Mouse (Mus musculus) spleen, postnatal 10 days (tissue): ENCODE results near the gene 6030408B16Rik.
"Not testable (repeated sequence)": the region's sequence is repeated elsewhere in the genome, so short reads cannot be mapped to it uniquely, and the experiment has no call there.

Experiments
- DNase-seq, 2 experiments: peaks; one replicate each; pipeline ENCODE4 v3.0.0; 2021 to 2022; ENCODE audit warnings: low spot score in 2 of 2

6030408B16Rik gene

DNA sequence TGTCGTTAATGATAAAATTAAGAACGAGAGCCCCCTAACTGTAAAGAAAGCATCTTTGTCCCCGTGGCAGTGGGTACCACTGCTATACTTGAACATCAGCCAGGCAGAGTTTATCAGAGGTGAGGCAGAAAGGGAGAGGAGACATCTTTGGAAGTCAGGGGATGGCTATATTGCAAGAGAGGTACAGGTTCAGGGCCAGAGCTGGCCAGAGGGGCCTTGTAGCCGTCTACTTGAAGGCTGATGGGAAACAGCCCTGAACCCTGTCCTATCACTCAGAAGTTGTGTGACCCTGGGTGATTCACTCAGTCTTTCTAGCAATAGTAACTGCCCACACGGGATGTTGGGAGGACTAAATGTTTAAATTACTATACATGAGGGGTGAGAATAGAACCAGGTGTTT lies 28.1 kb downstream of the 6030408B16Rik start:
- DNase-seq, result no peak

DNA sequence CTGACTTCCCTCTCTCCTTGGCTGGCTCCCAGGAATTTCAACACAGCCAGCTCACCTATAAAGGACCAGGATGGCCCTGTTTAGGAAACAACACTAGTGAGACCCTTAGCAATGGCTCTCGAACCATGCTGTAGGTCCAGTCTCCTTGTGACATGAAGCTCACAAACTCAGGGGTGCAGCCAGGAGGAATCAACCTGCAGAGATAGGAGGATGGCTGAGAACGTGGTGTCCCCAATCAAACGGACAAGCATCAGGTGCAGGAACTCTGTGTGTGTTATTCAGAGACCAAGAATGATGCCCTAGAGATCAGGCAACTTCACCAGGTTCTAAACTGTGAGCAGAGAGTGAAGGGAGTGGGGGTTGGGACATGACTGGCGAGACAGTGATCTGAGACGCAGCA lies 29.1 kb downstream of the 6030408B16Rik start:
- DNase-seq, result no peak

DNA sequence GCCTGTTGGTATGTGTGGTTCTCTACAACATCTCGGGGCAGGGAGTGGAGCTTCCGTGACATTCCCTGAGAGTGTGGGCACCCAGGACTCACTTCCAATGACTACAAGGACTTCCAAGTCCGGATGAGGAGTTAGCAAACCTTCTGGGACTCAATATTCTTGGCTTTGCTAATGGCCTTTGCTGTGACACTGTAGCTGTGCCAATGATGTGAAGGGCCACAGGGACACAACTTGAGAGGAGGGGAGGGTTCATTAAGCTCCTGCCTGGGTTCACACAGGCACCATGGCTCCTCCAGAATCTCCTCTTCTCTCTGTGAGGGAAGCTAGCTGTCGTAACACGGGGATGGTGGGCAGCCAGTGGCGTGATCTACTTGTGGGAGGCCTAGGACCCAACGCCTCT lies 29.6 kb downstream of the 6030408B16Rik start:
- DNase-seq, result no peak

GRCm38 (mm10) chr15:101323511-101323910 lies 30.5 kb downstream of the 6030408B16Rik start:
- no peak for DNase-seq

- not testable (repeated sequence) for DNase-seq
Observed at GRCm38 (mm10) chr15:101324409-101324808, 31.4 kb downstream of the 6030408B16Rik start.

GRCm38 (mm10) chr15:101325991-101326534 lies 33.1 kb downstream of the 6030408B16Rik start:
- DNase-seq, result no peak

GRCm38 (mm10) chr15:101327282-101327681 lies 34.3 kb downstream of the 6030408B16Rik start:
- DNase-seq, result peak; percentile 51 to 82

- no peak for DNase-seq
Observed at GRCm38 (mm10) chr15:101328876-101329563, 36.0 kb downstream of the 6030408B16Rik start.

- DNase-seq, result no peak
Observed at GRCm38 (mm10) chr15:101329564-101329892, 36.5 kb downstream of the 6030408B16Rik start.

GRCm38 (mm10) chr15:101331090-101331489 lies 38.1 kb downstream of the 6030408B16Rik start:
- no peak for DNase-seq

DNA sequence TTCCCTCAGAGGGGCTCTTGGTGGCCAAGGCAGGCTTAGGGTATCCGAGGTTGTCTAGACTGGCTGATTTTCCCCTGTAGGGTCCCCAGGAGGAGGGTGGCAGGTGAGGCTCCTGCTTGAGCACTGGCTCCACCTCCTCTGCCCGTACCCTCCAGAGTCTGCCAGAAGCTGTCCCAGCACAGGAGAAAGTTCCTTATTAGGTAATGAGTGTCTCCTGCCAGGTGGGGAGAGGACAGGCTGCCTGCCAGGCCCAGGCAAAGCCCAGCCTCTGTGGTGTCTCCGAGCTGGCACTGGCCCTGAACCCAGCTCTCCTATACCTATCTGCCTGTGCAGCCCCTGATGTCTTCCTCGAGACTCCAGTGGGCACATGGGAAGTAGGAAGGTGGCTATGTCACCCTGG lies 39.4 kb downstream of the 6030408B16Rik start:
- no peak for DNase-seq

DNA sequence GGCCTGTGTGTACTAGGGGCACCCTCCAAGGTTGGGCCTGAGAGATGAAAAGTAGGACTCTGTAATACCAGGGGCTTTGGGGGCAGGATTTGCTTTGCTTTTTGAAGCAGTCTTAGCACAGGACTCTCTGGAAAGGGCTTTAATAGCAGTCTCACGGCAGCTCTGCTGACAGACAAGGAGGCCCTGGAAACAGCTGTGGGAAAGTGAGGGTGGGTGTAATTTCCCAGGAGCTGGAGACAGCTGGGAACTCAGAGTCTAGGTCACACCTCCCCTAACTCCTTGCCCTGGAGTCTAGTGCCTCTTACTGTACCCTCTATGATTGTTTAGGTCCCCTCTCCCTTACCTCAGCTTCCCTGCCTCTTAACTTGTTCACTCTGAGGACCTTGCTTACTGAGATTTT lies 40.2 kb downstream of the 6030408B16Rik start:
- DNase-seq, result no peak

- no peak for DNase-seq
Observed at GRCm38 (mm10) chr15:101333648-101334047, 40.6 kb downstream of the 6030408B16Rik start.

DNA sequence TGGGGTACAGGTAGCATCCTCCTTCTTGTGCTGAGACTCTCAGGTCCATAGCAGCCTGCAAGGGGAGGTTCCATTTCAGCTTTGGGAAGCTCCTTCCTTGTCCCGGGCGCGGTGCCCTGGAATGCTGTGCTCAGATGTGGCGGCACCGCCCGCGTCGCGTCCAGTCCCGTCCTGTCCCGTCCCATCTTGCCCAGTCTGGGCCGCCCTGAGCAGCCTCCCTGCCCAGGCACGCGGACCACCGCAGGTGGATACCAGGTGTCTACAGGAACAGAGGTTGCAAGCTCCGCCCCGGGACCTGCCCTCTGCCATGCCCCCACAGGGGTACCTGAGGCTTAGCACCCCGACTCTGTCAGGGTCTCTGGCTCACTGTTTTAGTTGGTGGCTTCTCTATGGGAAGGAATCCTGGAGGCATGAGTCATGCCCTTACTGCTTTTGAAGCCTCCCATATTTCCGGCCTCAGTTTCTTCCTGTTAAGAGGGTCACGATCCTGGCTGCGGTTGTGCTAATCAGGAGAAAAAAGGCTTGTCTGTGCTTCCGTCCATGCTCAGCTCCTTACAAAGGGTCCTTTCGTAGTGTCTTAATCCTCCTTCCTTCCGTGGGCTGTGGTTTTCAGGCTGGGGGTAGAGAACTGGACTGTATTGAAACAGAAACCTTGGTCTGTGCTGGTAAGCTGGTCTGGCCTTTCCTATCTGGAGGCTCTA lies 43.6 kb downstream of the 6030408B16Rik start:
- no peak for DNase-seq

DNA sequence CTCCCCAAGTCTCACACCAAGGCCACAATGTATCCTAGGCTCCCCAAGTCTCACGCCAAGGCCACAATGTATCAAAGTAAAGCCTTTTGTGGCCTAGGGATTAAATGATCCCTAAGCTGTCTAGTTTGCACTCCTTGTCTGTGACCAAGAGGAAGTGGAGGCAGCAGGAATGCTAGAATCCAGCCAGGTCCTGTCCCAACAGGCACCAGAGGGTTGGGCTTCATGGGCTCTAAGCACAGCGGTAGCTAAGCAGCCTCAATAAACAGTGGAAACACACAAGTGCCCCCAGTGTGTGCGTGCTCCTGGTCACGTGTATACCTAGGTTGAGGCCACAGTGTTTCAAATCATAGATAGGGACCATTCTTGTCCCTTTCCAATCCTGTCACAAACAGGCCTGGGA lies 45.3 kb downstream of the 6030408B16Rik start:
- no peak for DNase-seq

- DNase-seq, result peak; percentile 64 to 87
Observed at GRCm38 (mm10) chr15:101339537-101339936, 46.5 kb downstream of the 6030408B16Rik start.

- peak in 1 of 2 experiments; percentile 53 for DNase-seq
Observed at GRCm38 (mm10) chr15:101341797-101342515, 48.9 kb downstream of the 6030408B16Rik start.
